Mouse (Mus musculus) G1E (cell line): ENCODE results near the gene Dnm1.

Experiments used
- CTCF ChIP-seq: IDR thresholded peaks from 2 replicates; pipeline ENCODE4 v1.5.1; 2012; ENCODE audit warnings: low read depth, low read length, inconsistent platforms, mixed read lengths
- GATA1 ChIP-seq: IDR thresholded peaks from 2 replicates; pipeline ENCODE4 v1.6.1; 2012; ENCODE audit warnings: borderline replicate concordance, low read length, inconsistent platforms, mixed read lengths
- GATA2 ChIP-seq: IDR thresholded peaks from 2 replicates; pipeline ENCODE4 v1.6.1; 2012; ENCODE audit warnings: low read depth, low read length, inconsistent platforms, borderline replicate concordance
- POLR2AphosphoS5 ChIP-seq: IDR thresholded peaks from 2 replicates; pipeline ENCODE4 v1.6.1; 2012; ENCODE audit warnings: low read depth, low read length, inconsistent platforms; ENCODE audit not compliant: insufficient replicate concordance
- TAL1 ChIP-seq: conservative IDR thresholded peaks from 2 replicates; pipeline ENCODE4 v1.6.1; 2012; ENCODE audit warnings: low read depth, low read length, inconsistent platforms, mixed read lengths

- TF ChIP-seq CTCF = no peak
- TF ChIP-seq GATA1 = no peak
- TF ChIP-seq GATA2 = no peak
- TF ChIP-seq POLR2AphosphoS5 = no peak
- TF ChIP-seq TAL1 = no peak
Observed at GRCm38 (mm10) chr2:32349625-32350255, 3.4 kb downstream of the Dnm1 start.
